Mouse (Mus musculus) liver, embryonic 14.5 days (tissue): ENCODE data around the gene Srsf6. TPM values are rescaled to one million over a fixed set of nuclear protein-coding genes. Genes with fewer than 3 reads are reported as not detected.

Experiments
- ATAC-seq: fragments of 200-750 bp; cut with Nextera tagmentation; 2 replicates; pipeline ENCODE4 v1.8.0; 2017; ENCODE audit warnings: moderate number of reproducible peaks, mild to moderate bottlenecking, moderate library complexity; ENCODE audit not compliant: insufficient read depth
- DNase-seq, 3 experiments: peaks; one replicate each; pipeline ENCODE4 v3.0.0-alpha.2; 2012 to 2013; ENCODE audit warnings: low read depth in 3 of 3, low spot score in 3 of 3
- H3K27ac ChIP-seq: fragments of 300-500 bp; sonication (generic); 2 replicates; pipeline ENCODE4 v1.5.1; 2014; ENCODE audit warnings: moderate library complexity, mild to moderate bottlenecking, control low read depth, inconsistent platforms
- H3K27me3 ChIP-seq: fragments of 300-500 bp; sonication (generic); 2 replicates; pipeline ENCODE4 v1.6.1; 2014; ENCODE audit warnings: mild to moderate bottlenecking, low read length, moderate library complexity; ENCODE audit not compliant: control insufficient read depth, insufficient read depth
- H3K36me3 ChIP-seq: fragments of 300-500 bp; sonication (generic); replicated peaks from 2 replicates; pipeline ENCODE4 v1.6.1; 2014; ENCODE audit warnings: low read depth; ENCODE audit not compliant: control insufficient read depth, insufficient read depth
- H3K4me1 ChIP-seq, 2 experiments: fragments of 200-500 bp in 1 of 2; fragments of 300-500 bp in 1 of 2; sonication (generic) in 1 of 2; replicated peaks; 2 replicates each; pipeline ENCODE4 v1.6.1; 2012 to 2014; ENCODE audit warnings: antibody characterized with exemption in 1 of 2, inconsistent platforms in 1 of 2, low read length in 1 of 2; ENCODE audit not compliant: control insufficient read depth in 2 of 2, insufficient read depth in 2 of 2
- H3K4me2 ChIP-seq: fragments of 300-500 bp; sonication (generic); 2 replicates; pipeline ENCODE4 v1.6.1; 2014; ENCODE audit warnings: low read depth, mild to moderate bottlenecking, control low read depth, moderate library complexity
- H3K4me3 ChIP-seq, 2 experiments: fragments of 200-500 bp in 1 of 2; fragments of 300-500 bp in 1 of 2; sonication (generic) in 1 of 2; 2 replicates each; pipeline ENCODE4 v1.5.1; 2012 to 2014; ENCODE audit warnings: low read depth in 2 of 2, low read length in 2 of 2, mild to moderate bottlenecking in 2 of 2, control low read depth in 1 of 2, inconsistent platforms in 1 of 2, moderate library complexity in 1 of 2; ENCODE audit not compliant: insufficient read depth in 1 of 2
- H3K9ac ChIP-seq: fragments of 300-500 bp; sonication (generic); replicated peaks from 2 replicates; pipeline ENCODE4 v1.6.1; 2014; ENCODE audit warnings: mild to moderate bottlenecking, control low read depth, moderate library complexity
- H3K9me3 ChIP-seq: fragments of 300-500 bp; sonication (generic); 2 replicates; pipeline ENCODE4 v1.6.1; 2016; ENCODE audit warnings: low read length, mixed read lengths; ENCODE audit not compliant: control insufficient read depth
- CTCF ChIP-seq: IDR thresholded peaks from 2 replicates; pipeline ENCODE4 v1.5.1; 2016; ENCODE audit warnings: antibody characterized with exemption, low read depth, control low read depth
- EP300 ChIP-seq: IDR thresholded peaks from 2 replicates; pipeline ENCODE4 v1.6.1; 2016; ENCODE audit warnings: antibody characterized with exemption, low read depth
- WGBS: fragments of 180-500 bp; shearing (Covaris S2); extraction: QIAGEN DNeasy Blood & Tissue Kit; methylation state at CpG from one replicate; pipeline ENCODE4 v1.1.7; 2014; ENCODE audit not compliant: insufficient replicate concordance; 5-methylcytosine and 5-hydroxymethylcytosine counted together
- polyA plus RNA-seq, 2 experiments: library from polyadenylated mRNA; depleted of rRNA in 1 of 2; stranded (reverse) in 1 of 2; unstranded in 1 of 2; fragments of >200 nt; fragmentation: Nextera tagmentation in 1 of 2; extraction: Ambion mirVana in 1 of 2; gene quantifications; 2 replicates each; pipeline versions ENCODE4 v1.2.1 to v1.2.3; 2012 to 2014

Srsf6 gene
- polyA plus RNA-seq, 2 experiments: 80.4 to 113 TPM

DNA sequence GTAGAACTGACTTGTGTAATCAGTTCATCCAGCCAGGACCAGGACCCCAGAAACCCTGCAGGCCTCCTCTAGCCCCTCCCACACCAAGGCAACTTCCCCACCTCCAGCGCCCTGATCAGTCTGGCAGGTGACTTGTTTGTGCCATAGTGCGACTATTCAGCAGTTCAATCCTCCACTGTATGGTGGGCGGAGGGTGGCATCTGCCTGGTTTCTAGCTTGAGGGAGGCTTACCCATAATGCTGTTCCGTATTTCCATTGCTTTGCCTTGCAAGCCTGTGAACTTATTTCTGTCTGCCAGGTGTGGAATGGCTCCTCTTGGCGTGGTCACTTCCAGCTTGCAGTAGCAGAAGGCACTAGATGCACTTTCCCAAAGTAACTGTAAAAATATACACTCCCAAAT, 8.5 kb upstream of the Srsf6 start:
- H3K9me3 ChIP-seq: no peaks in the 10 kb centered on the region
- DNase-seq (no peak), ATAC-seq (no peak)
- TF ChIP-seq EP300 (no peak), CTCF (no peak)
- H3K4me2 ChIP-seq: no peak overlapping the region
- peaks cover 0 to 2% of the 10 kb centered on the region in 2 experiments; a peak in 1 of 4 replicates for H3K4me1 ChIP-seq
- no peaks in the 10 kb centered on the region for H3K27me3 ChIP-seq
- H3K4me3 ChIP-seq: no peak overlapping the region
- WGBS: 60% methylated on average over 5 of the region's 5 CpGs
- H3K9ac ChIP-seq: no peak overlapping the region
- H3K36me3 ChIP-seq: no peaks in the 10 kb centered on the region
- no peak overlapping the region for H3K27ac ChIP-seq

DNA sequence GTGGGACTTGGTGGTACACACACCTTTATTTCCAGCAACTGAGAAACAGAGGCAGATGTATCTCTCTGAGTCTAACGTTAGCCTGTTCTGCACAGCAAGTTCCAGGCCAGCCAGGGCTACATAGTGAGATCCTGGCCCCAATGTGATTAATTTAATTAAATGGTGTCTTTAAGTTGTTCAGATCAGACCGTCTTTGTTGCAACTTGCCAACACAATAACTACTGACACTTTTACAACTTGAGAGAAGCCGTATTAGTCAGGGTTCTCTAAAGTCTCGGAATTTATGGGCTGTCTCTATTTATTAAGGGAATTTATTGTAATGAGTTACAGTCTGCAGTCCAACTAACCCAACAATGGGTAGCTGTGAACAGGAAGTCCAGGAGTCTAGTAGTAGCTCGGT, 7.2 kb upstream of the Srsf6 start:
- Histone ChIP-seq H3K36me3 (no peaks in the 10 kb centered on the region), H3K9ac (no peak overlapping the region), H3K4me2 (no peak overlapping the region), H3K9me3 (no peaks in the 10 kb centered on the region), H3K27ac (no peak overlapping the region), H3K4me3 (no peak overlapping the region), H3K4me1 (peaks cover 0 to 2% of the 10 kb centered on the region in 2 experiments; a peak in 1 of 4 replicates), H3K27me3 (no peaks in the 10 kb centered on the region)
- no peak for DNase-seq
- TF ChIP-seq CTCF (no peak), EP300 (no peak)
- ATAC-seq: no peak
- 69% methylated on average over 5 of the region's 5 CpGs for WGBS

DNA sequence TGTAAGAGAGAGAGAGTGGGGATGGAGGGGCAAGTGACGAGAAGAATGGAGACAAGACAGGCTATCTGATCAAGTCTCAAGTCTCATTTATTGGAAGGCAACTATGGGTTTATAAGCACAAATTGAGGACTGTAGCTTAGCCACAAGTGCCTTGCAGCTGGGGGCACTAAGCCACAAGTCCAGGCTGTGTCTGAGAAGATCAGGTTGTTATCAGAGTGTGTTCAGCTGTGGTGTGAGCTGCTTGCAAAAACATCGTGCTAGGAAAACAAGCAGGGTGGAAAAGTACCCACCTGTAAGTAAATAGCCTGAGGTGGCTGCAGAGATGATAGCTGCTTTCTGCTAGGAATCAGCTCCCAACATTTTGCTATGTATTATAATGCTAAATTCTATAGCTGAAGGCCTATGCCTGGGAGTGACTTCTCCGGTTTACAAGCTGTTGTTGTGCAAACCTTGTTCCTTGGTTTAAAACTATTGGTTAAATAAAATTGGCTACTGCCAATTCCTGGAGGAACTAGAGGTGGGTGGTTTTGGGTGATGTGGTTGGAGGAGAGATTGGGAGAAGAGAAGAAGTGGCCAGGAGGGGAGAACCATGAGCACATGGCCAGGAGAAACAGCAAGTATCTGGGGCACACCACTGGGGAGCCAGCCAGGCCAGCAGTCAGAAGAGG, 3.3 kb upstream of the Srsf6 start:
- Histone ChIP-seq H3K27ac (no peak overlapping the region), H3K9ac (peak overlapping the region; percentile 13; the same call in 1 of the 2 replicates), H3K4me3 (no peak overlapping the region), H3K4me2 (no peak overlapping the region), H3K9me3 (no peaks in the 10 kb centered on the region), H3K27me3 (no peaks in the 10 kb centered on the region; the same call in 1 of the 2 replicates), H3K4me1 (peaks cover 4 to 17% of the 10 kb centered on the region in 2 experiments), H3K36me3 (peaks cover 6% of the 10 kb centered on the region)
- TF ChIP-seq EP300 (no peak), CTCF (no peak)
- 35% methylated on average over 3 of the region's 3 CpGs for WGBS
- ATAC-seq (no peak), DNase-seq (no peak)

- H3K4me1 ChIP-seq: peaks cover 4 to 25% of the 10 kb centered on the region in 2 experiments
- H3K4me3 ChIP-seq: no peak overlapping the region
- ATAC-seq: no peak
- H3K27me3 ChIP-seq: no peaks in the 10 kb centered on the region; the same call in 1 of the 2 replicates
- 73% methylated on average over 3 of the region's 3 CpGs for WGBS
- peak overlapping the region; percentile 85 for H3K4me2 ChIP-seq
- TF ChIP-seq CTCF (no peak), EP300 (no peak)
- H3K9me3 ChIP-seq: no peaks in the 10 kb centered on the region
- no peak for DNase-seq
- peaks cover 22% of the 10 kb centered on the region for H3K36me3 ChIP-seq
- no peak overlapping the region for H3K27ac ChIP-seq
- no peak overlapping the region; the same call in 1 of the 2 replicates for H3K9ac ChIP-seq
These were observed 1.6 kb upstream of the Srsf6 start for GRCm38 (mm10) chr2:162929704-162930103.

DNA sequence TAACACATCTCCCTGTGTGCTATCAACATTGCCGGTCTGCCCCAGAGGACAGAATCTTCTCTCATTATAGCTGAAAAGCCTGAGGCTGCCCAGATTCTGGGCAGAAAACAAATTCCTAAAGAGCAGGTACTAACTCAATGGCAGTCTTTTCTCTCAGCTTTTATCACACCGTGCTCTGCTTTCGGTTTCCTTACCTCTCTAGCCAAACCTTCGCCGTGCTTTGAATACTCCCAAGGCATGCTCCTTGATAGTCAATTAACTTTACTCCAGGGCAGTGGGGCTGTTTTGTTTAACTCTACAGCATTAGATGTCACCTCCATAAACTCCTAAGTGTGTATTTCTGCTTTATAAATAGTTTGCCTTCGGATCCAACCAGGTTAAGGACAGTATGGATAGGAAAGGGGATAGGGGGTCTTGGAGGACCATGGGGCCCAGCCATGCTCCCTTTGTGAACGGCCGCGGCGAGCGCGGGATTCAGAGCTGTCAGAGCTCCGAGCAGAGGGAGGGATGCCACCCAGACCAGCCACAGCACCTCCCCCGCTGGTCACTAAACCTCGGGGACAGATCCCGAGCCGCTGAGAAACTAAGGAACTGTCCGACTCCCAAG, 709 bp upstream of the Srsf6 start:
- under 1% methylated on average over 18 of the region's 18 CpGs for WGBS
- H3K9ac ChIP-seq: peak overlapping the region; percentile 100
- peaks cover 30% of the 10 kb centered on the region for H3K36me3 ChIP-seq
- no peaks in the 10 kb centered on the region for H3K9me3 ChIP-seq
- no peak for ATAC-seq
- H3K27ac ChIP-seq: peak overlapping the region; percentile 65
- no peaks in the 10 kb centered on the region; the same call in 1 of the 2 replicates for H3K27me3 ChIP-seq
- peak overlapping the region; percentile 85 for H3K4me2 ChIP-seq
- peak in 1 of 3 experiments; percentile 36 for DNase-seq
- TF ChIP-seq EP300 (no peak), CTCF (no peak)
- peak overlapping the region; percentile 97 to 99 for H3K4me3 ChIP-seq
- peaks cover 4 to 25% of the 10 kb centered on the region in 2 experiments for H3K4me1 ChIP-seq
